Mouse (Mus musculus) telencephalon, adult 2 months (tissue): ENCODE results near the gene 1700125H20Rik.

ENCODE experiments used
- DNase-seq: peaks from one replicate; pipeline ENCODE4 v3.0.0-alpha.2; 2011; ENCODE audit warnings: low read depth, low spot score

1700125H20Rik gene

GRCm38 (mm10) chr11:85184082-85184481 is 13.9 kb downstream of the 1700125H20Rik start:
- DNase-seq = peak; percentile 17

GRCm38 (mm10) chr11:85184839-85185238 is 14.6 kb downstream of the 1700125H20Rik start:
- no peak for DNase-seq

- DNase-seq = no peak
These were observed 18.9 kb downstream of the 1700125H20Rik start for GRCm38 (mm10) chr11:85189110-85189509.

GRCm38 (mm10) chr11:85190741-85191140 is 20.5 kb downstream of the 1700125H20Rik start:
- DNase-seq = no peak

GRCm38 (mm10) chr11:85194206-85194605 is 24.0 kb downstream of the 1700125H20Rik start:
- DNase-seq = no peak

GRCm38 (mm10) chr11:85196046-85196445 is 25.8 kb downstream of the 1700125H20Rik start:
- no peak for DNase-seq

- no peak for DNase-seq
These were observed 28.7 kb downstream of the 1700125H20Rik start for GRCm38 (mm10) chr11:85198906-85199305.

GRCm38 (mm10) chr11:85206231-85206630 is 36.0 kb downstream of the 1700125H20Rik start:
- DNase-seq = no peak

- no peak for DNase-seq
These were observed 40.9 kb downstream of the 1700125H20Rik start for GRCm38 (mm10) chr11:85211151-85211550.

- no peak for DNase-seq
These were observed 43.0 kb downstream of the 1700125H20Rik start for GRCm38 (mm10) chr11:85213215-85213614.

- no peak for DNase-seq
These were observed 44.5 kb downstream of the 1700125H20Rik start for GRCm38 (mm10) chr11:85214679-85215078.

GRCm38 (mm10) chr11:85219014-85219413 is 48.8 kb downstream of the 1700125H20Rik start:
- DNase-seq = peak; percentile 27

- no peak for DNase-seq
These were observed 52.4 kb downstream of the 1700125H20Rik start for GRCm38 (mm10) chr11:85222561-85222960.

GRCm38 (mm10) chr11:85223248-85223647 is 53.0 kb downstream of the 1700125H20Rik start:
- no peak for DNase-seq
